Mouse (Mus musculus) kidney, adult 2 months (tissue): Measurements from ENCODE around the gene Tram2. TPM values are rescaled to one million over a fixed set of nuclear protein-coding genes. Genes with fewer than 3 reads are reported as not detected.
A peak's percentile ranks its signal among the peaks of the same experiment; 100 is the strongest.

Source experiments
- DNase-seq: peaks from one replicate; pipeline ENCODE4 v3.0.0; 2021
- H3K27ac ChIP-seq: fragments of 200-500 bp; 2 replicates; pipeline ENCODE4 v1.5.1; 2012; ENCODE audit warnings: low read depth, low read length, control low read depth, inconsistent platforms; ENCODE audit not compliant: insufficient read depth
- H3K27me3 ChIP-seq: fragments of 200-500 bp; replicated peaks from 2 replicates; pipeline ENCODE4 v1.6.1; 2012; ENCODE audit warnings: mild to moderate bottlenecking, moderate library complexity, low read length, inconsistent platforms; ENCODE audit not compliant: control insufficient read depth, insufficient read depth
- H3K36me3 ChIP-seq: fragments of 200-500 bp; 2 replicates; pipeline ENCODE4 v1.6.1; 2012; ENCODE audit warnings: mild to moderate bottlenecking, moderate library complexity, low read length, inconsistent platforms; ENCODE audit not compliant: control insufficient read depth, insufficient read depth
- H3K4me1 ChIP-seq: fragments of 200-500 bp; 2 replicates; pipeline ENCODE4 v1.6.1; 2011; ENCODE audit warnings: low read length; ENCODE audit not compliant: control insufficient read depth, insufficient read depth
- H3K4me3 ChIP-seq: fragments of 200-500 bp; 2 replicates; pipeline ENCODE4 v1.5.1; 2011; ENCODE audit warnings: mild to moderate bottlenecking, low read depth, low read length, control low read depth; ENCODE audit not compliant: insufficient read depth
- CTCF ChIP-seq: fragments of 200-500 bp; conservative IDR thresholded peaks from 2 replicates; pipeline ENCODE4 v1.5.1; 2011; ENCODE audit warnings: low read depth, mild to moderate bottlenecking, control low read depth, low read length, moderate library complexity, mixed read lengths; ENCODE audit not compliant: insufficient read depth, insufficient read length
- POLR2A ChIP-seq: fragments of 200-500 bp; IDR thresholded peaks from one replicate; pipeline ENCODE4 v1.6.1; 2011; ENCODE audit warnings: low read depth, low read length, control low read depth
- WGBS: fragments of 180-500 bp; shearing (Covaris S2); methylation state at CpG from one replicate; pipeline ENCODE4 v1.1.7; 2018; 5-methylcytosine and 5-hydroxymethylcytosine counted together
- polyA plus RNA-seq: library from polyadenylated mRNA; depleted of rRNA; stranded (reverse); fragments of >200 nt; gene quantifications from 2 replicates; pipeline ENCODE4 v1.2.3, GENCODE M21; 2012

The Tram2 gene
- polyA plus RNA-seq, 1 experiment = 4.9 TPM

DNA sequence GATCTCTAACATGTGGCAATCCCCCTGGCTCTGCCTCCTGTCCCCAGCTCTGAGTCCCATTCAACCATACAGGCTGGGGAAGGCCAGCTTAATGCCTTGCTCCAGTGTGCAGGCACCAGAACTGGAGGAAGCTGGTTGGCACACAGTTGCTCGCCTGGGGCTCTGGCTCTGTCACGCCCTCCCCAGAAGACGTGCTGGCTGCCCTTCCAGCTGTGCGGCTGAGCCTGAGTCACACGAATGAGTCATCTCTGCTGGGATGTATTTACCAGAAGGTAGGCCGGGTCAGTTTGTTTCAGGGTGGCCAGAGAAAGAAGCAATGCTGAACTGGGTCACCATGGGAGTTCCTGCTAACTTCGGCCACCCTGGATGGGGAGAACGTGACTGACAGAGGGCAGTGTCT lies 64.6 kb downstream of the Tram2 start:
- no peaks in the 10 kb centered on the region for H3K4me1 ChIP-seq
- no peak overlapping the region for H3K4me3 ChIP-seq
- WGBS = 26% methylated on average over 8 of the region's 8 CpGs
- no peaks in the 10 kb centered on the region for H3K36me3 ChIP-seq
- H3K27me3 ChIP-seq = no peaks in the 10 kb centered on the region
- TF ChIP-seq POLR2A = no peak
- no peak for TF ChIP-seq CTCF
- H3K27ac ChIP-seq = no peak overlapping the region
- peak; percentile 28 for DNase-seq

GRCm38 (mm10) chr1:21010282-21010800 lies 68.7 kb downstream of the Tram2 start:
- Histone ChIP-seq H3K36me3 (peaks cover 2% of the 10 kb centered on the region; the same call in 1 of the 2 replicates), H3K27me3 (no peaks in the 10 kb centered on the region), H3K27ac (no peak overlapping the region), H3K4me1 (no peaks in the 10 kb centered on the region), H3K4me3 (no peak overlapping the region)
- DNase-seq = no peak
- TF ChIP-seq POLR2A (no peak), CTCF (no peak)
- 76% methylated on average over 6 of the region's 6 CpGs for WGBS

DNA sequence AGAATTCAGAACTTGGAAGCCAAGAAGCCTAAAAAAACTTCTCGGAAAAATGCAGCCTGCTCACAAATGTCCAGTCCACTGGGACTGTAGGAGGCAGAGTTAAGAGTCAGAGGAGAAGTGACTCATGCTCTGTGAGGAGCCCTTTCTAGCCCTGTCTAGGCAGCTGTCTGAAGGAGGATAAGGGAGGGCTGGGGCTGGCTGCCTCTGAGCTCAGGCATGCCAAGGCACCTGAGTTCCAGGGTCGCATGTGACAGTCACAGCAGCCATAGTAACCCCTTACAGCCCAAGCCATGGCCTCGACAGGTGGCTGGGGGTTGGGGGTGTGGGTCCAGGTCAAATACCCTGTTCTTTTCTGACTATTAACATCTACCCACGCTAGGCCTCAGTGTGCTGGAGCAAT lies 70.1 kb downstream of the Tram2 start:
- WGBS = 69% methylated on average over 4 of the region's 4 CpGs
- Histone ChIP-seq H3K27me3 (no peaks in the 10 kb centered on the region), H3K36me3 (peaks cover 2% of the 10 kb centered on the region; the same call in 1 of the 2 replicates), H3K27ac (no peak overlapping the region), H3K4me1 (no peaks in the 10 kb centered on the region), H3K4me3 (no peak overlapping the region)
- TF ChIP-seq CTCF (no peak), POLR2A (no peak)
- peak; percentile 23 for DNase-seq

DNA sequence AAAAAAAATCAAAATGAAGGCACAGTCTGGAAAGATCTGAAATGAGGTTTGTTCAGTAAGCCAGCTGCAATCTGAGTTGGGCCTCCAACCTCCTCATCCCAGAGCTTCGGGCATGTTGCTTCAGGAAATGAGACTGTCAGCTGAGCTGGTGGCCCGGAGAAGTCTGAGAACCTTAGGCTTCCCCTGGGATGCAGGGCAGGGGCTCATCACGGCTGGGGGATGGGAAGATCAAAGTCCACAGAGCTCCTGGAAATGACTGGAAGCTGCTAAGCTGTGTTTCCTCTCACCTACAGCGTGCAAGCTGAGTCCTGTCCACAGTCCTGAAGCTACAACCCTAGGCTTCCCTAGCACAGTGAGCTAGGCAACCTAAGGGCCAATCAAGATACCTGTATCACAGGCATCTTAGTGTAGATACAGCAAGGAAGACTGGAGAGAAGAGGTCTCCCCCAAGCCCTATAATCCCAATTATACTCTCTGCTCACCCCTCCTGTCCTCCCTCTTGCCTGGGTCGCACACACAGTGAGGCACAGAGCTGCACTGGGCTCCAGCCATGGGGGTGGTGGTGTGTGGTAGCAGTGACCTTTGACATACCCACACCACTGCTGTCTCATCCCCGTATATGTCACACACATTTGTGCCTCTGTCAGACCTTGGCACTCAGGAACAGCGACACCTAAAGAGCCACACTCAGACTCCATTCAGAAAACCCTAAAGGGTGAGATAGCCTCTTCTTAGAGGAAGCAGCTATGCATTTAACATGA lies 70.9 kb downstream of the Tram2 start:
- TF ChIP-seq POLR2A (no peak), CTCF (no peak)
- H3K27ac ChIP-seq = no peak overlapping the region

DNA sequence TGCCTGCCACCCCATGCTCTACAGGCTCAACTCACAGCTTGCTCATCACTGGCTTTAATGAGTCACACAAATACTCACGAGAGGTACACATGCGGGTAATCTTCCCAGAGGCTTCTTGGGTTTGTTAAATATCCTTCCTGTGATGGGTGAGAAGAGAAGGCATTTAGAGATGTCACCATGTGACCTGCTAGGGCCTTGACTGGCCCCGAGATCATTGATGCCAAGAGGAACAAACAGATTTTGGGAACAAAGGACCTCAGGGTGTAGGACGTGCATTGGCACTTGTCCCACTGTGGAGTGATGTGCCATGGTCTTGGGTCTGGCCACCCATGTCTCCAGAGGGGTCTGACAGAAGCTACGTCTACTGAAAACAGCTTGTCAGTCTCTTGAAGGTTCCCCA lies 72.3 kb downstream of the Tram2 start:
- H3K27me3 ChIP-seq = no peaks in the 10 kb centered on the region
- H3K36me3 ChIP-seq = peaks cover 2% of the 10 kb centered on the region; the same call in 1 of the 2 replicates
- no peak overlapping the region for H3K27ac ChIP-seq
- no peak overlapping the region for H3K4me3 ChIP-seq
- H3K4me1 ChIP-seq = no peaks in the 10 kb centered on the region
- whole genome bisulfite sequencing = 90% methylated on average over 5 of the region's 5 CpGs
- DNase-seq = no peak
- no peak for TF ChIP-seq CTCF
- no peak for TF ChIP-seq POLR2A

More for the DNA sequence above, 70.9 kb downstream of the Tram2 start:
- Histone ChIP-seq H3K4me1 (no peaks in the 10 kb centered on the region), H3K36me3 (peaks cover 2% of the 10 kb centered on the region; the same call in 1 of the 2 replicates), H3K27me3 (no peaks in the 10 kb centered on the region), H3K4me3 (no peak overlapping the region)
- 52% methylated on average over 7 of the region's 7 CpGs for WGBS
- DNase-seq = no peak

DNA sequence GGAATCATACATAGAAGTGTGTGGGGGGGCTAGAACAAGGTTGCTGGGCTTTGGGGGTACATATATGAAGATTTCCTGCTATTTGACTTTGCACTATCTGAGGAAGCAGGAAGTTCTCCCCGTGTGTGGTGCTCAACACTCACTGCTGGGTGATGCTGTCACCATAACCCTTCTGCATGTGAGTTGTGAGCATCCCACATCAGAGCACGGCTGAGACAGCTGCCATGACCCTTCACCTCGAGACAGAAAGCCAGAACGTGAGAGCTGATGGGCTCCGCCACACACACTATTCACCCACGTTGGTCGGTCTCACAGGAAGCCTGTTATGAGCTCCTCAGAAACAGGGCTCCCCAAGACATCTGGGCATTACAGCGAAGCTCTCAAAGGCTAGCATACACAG lies 74.4 kb downstream of the Tram2 start:
- Histone ChIP-seq H3K36me3 (peaks cover 2% of the 10 kb centered on the region; the same call in 1 of the 2 replicates), H3K4me3 (no peak overlapping the region), H3K27me3 (no peaks in the 10 kb centered on the region), H3K27ac (no peak overlapping the region), H3K4me1 (no peaks in the 10 kb centered on the region)
- TF ChIP-seq POLR2A = no peak
- TF ChIP-seq CTCF = no peak
- 72% methylated on average over 8 of the region's 8 CpGs for WGBS
- no peak for DNase-seq

DNA sequence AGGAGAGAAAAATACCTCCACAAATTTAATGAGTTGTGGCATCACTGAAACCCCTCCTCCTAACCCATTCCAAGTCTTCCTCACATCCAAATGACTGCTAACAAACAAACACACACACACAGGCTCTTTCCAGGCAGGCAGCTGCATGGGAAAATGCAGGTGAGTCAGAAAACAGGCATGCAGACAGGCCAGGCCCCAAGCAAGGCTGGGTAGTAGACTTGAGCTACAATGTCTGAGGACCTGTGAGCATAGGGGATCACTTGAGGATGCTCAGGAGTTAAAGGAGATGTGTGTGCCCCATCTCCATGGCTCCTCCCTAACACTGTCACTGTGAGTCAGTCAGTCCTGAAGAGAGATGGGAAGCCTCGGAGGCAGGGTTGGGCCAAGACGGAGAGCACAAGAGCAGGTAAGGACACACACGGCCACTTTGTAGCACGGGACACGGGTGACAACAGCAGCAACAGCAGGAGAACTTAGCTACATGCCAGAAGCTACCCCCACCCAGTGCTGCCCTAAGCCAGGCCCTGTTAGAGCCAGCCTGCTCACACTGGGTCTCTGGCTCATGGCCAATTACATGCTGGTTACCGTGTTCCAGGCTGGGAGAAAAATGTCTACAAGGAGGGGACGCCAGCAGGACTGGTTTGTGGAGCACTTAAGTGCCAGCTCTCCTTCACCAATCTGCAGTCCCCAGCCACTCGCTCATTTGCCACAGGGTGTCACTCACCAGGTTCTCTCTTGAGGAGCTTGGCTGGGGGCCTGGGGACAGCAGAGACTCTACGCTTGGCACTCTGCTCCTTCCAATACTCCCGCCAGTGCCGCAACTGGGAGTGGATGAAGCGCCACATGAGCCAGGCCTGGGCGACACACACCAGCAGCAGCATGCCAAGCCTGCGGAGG lies 76.5 kb downstream of the Tram2 start:
- TF ChIP-seq CTCF (no peak), POLR2A (no peak)
- H3K4me3 ChIP-seq = no peak overlapping the region
- no peaks in the 10 kb centered on the region for H3K27me3 ChIP-seq
- H3K4me1 ChIP-seq = no peaks in the 10 kb centered on the region
- 73% methylated on average over 14 of the region's 14 CpGs for WGBS
- H3K36me3 ChIP-seq = peaks cover 2% of the 10 kb centered on the region; the same call in 1 of the 2 replicates
- no peak overlapping the region for H3K27ac ChIP-seq
- DNase-seq = no peak
